10 mouse cellular contexts compared by ENCODE assay signal in genomic region chr16:23151423-23151822, GRCm38 (mm10). TPM values are rescaled to one million over a fixed set of nuclear protein-coding genes. Genes with fewer than 3 reads are reported as not detected.
DNase-seq lines count a peak whose midpoint lies in the region; ATAC-seq and TF ChIP-seq lines count a peak whose summit lies in the region.
"Had no signal": no experiment of that assay in that cellular context is flagged by ENCODE, and none has a peak within 500 bp of the region (broad histone marks: within the 10 kb centered on the region; RNA-seq: fewer than 3 reads in every experiment).

No protein-coding gene starts in this region.

- ATAC-seq in heart, embryonic 12.5 days (ENCODE audit: insufficient number of reproducible peaks, low FRiP score): no peak

- intact Hi-C loops in heart, adult 2 months (cut with DNase I): loop anchor here (1.0 to 5.0 kb wide), 4 partner anchors 74 to 252 kb away; no protein-coding TSS in a partner anchor
- intact Hi-C loops in left cerebral cortex, postnatal 4 days (cut with DNase I): loop anchor here (5.0 kb wide), 1 partner anchor 251 kb away; no protein-coding TSS in a partner anchor

- H3K9me3 ChIP-seq in heart, embryonic 12.5 days (replicated peaks): no peaks in the 10 kb centered on the region

- no peaks in the 10 kb centered on the region for H3K79me2 ChIP-seq in heart, adult 2 months (replicated peaks; ENCODE audit: control insufficient read depth, insufficient read depth, low read length)

- no peaks in the 10 kb centered on the region for H3K4me1 ChIP-seq in heart, adult 2 months (ENCODE audit: control insufficient read depth, insufficient read depth, low read length)
- H3K4me1 ChIP-seq in heart, embryonic 12.5 days (replicated peaks): peaks cover 14% of the 10 kb centered on the region

- H3K4me3 ChIP-seq in heart, adult 2 months: no peak overlapping the region
- no peak overlapping the region for H3K4me3 ChIP-seq in heart, embryonic 12.5 days

- H3K27ac ChIP-seq in heart, adult 2 months: no peak overlapping the region
- no peak overlapping the region for H3K27ac ChIP-seq in heart, embryonic 12.5 days (ENCODE audit: poor library complexity, severe bottlenecking)

- H3K27me3 ChIP-seq in heart, adult 2 months (ENCODE audit: control insufficient read depth, insufficient read depth, low read length): no peaks in the 10 kb centered on the region
- no peaks in the 10 kb centered on the region for H3K27me3 ChIP-seq in heart, embryonic 12.5 days (replicated peaks)

- peak; percentile 75 for TF ChIP-seq CTCF in heart, adult 2 months (IDR thresholded peaks at IDR 0.05)

- no peak overlapping the region for H3K9ac ChIP-seq in heart, adult 2 months (ENCODE audit: low read depth, low read length)
- no peak overlapping the region for H3K9ac ChIP-seq in heart, embryonic 12.5 days

- TF ChIP-seq EP300 in heart, adult 2 months (IDR thresholded peaks at IDR 0.05; ENCODE audit: insufficient read depth, low read depth, low read length): 0 out of 2 replicates have a peak, but pooled peaks have one; percentile 59

- peak; percentile 27 to 45 for DNase-seq in heart, adult 2 months
- DNase-seq in 3T3-L1 (ENCODE audit: low read depth, low spot score) (peak; percentile 68), ES-CJ7 (ENCODE audit: low read depth, low spot score) (peak; percentile 55)
- DNase-seq in frontal cortex, postnatal 36 days (ENCODE audit: low spot score in 2 of 2): peak; percentile 9 to 55
- DNase-seq in left cerebral cortex, postnatal 4 days: peak; percentile 11
- DNase-seq in thymus, postnatal 4 days: peak; percentile 43
- no peak for DNase-seq in c-Kit-positive CD71-positive TER-119-positive erythroid progenitor cells, embryonic 14.5 days (ENCODE audit: low spot score)

- no peaks in the 10 kb centered on the region for H3K36me3 ChIP-seq in heart, adult 2 months (ENCODE audit: control insufficient read depth, insufficient read depth, low read length)
- no peaks in the 10 kb centered on the region for H3K36me3 ChIP-seq in heart, embryonic 12.5 days

- WGBS in heart, adult 2 months: 5% methylated on average over 2 of the region's 2 CpGs
- 15% methylated on average over 2 of the region's 2 CpGs for WGBS in heart, embryonic 12.5 days

- TF ChIP-seq POLR2A in heart, adult 2 months (IDR thresholded peaks at IDR 0.05; ENCODE audit: insufficient read depth, low read depth, low read length): no peak

- H3K4me2 ChIP-seq in heart, embryonic 12.5 days: no peak overlapping the region

RNA-seq across cellular contexts. Expression of gene Adipoq, which starts 5.1 kb away (rescaled TPM):
- total RNA-seq in heart, adult 2 months (2021): 10 to 100 TPM in 1 of 2 experiments, 1 to 10 TPM in 1; 5.9 to 13.6 TPM
- 26.4 and 52.5 TPM in 2 replicates for polyA plus RNA-seq in heart, adult 2 months (2012; rRNA removed)
- 0.18 TPM in 1 of 2 replicates, not detected in the other for polyA plus RNA-seq in heart, embryonic 12.5 days (2016; fragmentation: Nextera tagmentation; extraction: Ambion mirVana)
- total RNA-seq in left cerebral cortex, postnatal 4 days (2021): not detected
- polyA plus RNA-seq: intestine, embryonic 14.5 days; neural tube, embryonic 11.5 days had no signal

RNA-seq across cellular contexts. Expression of gene Rfc4, which starts 23.9 kb away (rescaled TPM):
- total RNA-seq in heart, adult 2 months (2021): 1 to 10 TPM; 6.2 to 7.3 TPM
- polyA plus RNA-seq in heart, adult 2 months (2012; rRNA removed): 1.5 and 1.6 TPM in 2 replicates
- 95.0 and 106 TPM in 2 replicates for polyA plus RNA-seq in heart, embryonic 12.5 days (2016; fragmentation: Nextera tagmentation; extraction: Ambion mirVana)
- total RNA-seq in left cerebral cortex, postnatal 4 days (2021): 10 to 100 TPM in 1 of 2 experiments, 1 to 10 TPM in 1; 9.7 to 11.5 TPM

RNA-seq across cellular contexts. Expression of gene Eif4a2, which starts 44.2 kb away (rescaled TPM):
- total RNA-seq in heart, adult 2 months (2021): 100 to 1,000 TPM; 337 to 385 TPM
- polyA plus RNA-seq in heart, adult 2 months (2012; rRNA removed): 128 and 287 TPM in 2 replicates
- 195 and 209 TPM in 2 replicates for polyA plus RNA-seq in heart, embryonic 12.5 days (2016; fragmentation: Nextera tagmentation; extraction: Ambion mirVana)
- total RNA-seq in left cerebral cortex, postnatal 4 days (2021): 100 to 1,000 TPM; 666 to 672 TPM

Comparison
In these comparisons a context has a peak if more than half of its experiments do, and no peak if none do; other contexts are left out.
1. RNA of gene Adipoq, which starts 5.1 kb away (total RNA-seq): 5.9 to 13.6 TPM in heart, adult 2 months; not detected in left cerebral cortex, postnatal 4 days; every median in the first group is over 4 times any median in the second.